Mouse (Mus musculus): ENCODE results near the gene Prr29.

GRCm38 (mm10) chr11:106391546-106392188 is 26.4 kb downstream of the Prr29 start:
- peak; percentile 96 for TF ChIP-seq CTCF (IDR thresholded peaks at IDR 0.05; ENCODE audit: borderline replicate concordance, insufficient read depth, low read depth, low read length)
- no peak for TF ChIP-seq POLR2A (IDR thresholded peaks at IDR 0.05; ENCODE audit: borderline replicate concordance, insufficient read depth, low read length)

Data from cerebellum, adult 2 months (tissue).